Mouse (Mus musculus): ENCODE measurements around the gene Pde6d. TPM values are rescaled to one million over a fixed set of nuclear protein-coding genes. Genes with fewer than 3 reads are reported as not detected.

Gene Pde6d
- total RNA-seq (2021): 10 to 100 TPM; 52.1 to 53.6 TPM
- long read RNA-seq, experiment 1, transcript Pde6d-201 (5 exons, 1,159 nt): major isoform, 72 of 82 reads
- long read RNA-seq, experiment 1, partial matches to known transcripts: 0 of 82 reads
- long read RNA-seq, experiment 1, other reads (novel, unspliced or antisense): 9 of 82 reads
- long read RNA-seq, experiment 2, transcript Pde6d-201 (5 exons, 1,159 nt): major isoform, 53 of 59 reads
- long read RNA-seq, experiment 2, partial matches to known transcripts: 0 of 59 reads
- long read RNA-seq, experiment 2, other reads (novel, unspliced or antisense): 5 of 59 reads

DNA sequence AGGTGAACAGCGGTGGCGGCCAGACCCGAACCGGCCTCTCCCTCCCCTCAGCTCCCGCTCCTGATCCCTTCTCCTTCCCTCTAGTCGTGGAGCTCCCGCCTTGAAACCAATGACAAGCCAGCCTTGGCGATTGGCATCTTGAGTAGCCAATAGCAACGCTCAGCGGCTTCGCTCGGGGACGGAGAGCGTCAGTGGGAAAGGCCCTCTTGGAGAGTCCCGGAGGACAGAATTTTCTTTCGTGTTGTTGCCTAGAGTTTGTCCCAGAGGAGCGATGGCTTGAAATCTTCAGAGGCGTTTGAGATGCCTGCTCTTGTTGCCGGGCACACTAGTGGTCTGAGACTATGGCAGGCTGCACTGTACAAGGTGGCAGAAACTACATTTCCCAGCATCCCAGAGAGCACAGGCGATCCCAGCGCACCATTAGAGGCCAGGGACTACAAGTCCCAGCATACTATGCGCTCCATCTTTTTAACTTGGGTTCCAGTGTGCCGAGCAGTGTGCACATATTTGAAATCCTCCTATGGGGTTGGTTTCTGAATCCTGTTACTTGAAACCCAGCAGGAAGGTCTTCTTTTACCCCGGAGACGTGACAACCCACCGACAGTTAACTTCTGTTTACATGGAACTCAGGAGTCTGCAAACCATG, at the start of gene Pde6d, which contains the start of gene Cops7b:
TSS of gene Pde6d (minus strand) at position 179 of the 646 bp plus-strand sequence.
TSS of gene Cops7b (plus strand) at position 454 of the 646 bp plus-strand sequence.
- DNase-seq (ENCODE audit: low spot score in 2 of 2): peak; percentile 79 to 95

DNA sequence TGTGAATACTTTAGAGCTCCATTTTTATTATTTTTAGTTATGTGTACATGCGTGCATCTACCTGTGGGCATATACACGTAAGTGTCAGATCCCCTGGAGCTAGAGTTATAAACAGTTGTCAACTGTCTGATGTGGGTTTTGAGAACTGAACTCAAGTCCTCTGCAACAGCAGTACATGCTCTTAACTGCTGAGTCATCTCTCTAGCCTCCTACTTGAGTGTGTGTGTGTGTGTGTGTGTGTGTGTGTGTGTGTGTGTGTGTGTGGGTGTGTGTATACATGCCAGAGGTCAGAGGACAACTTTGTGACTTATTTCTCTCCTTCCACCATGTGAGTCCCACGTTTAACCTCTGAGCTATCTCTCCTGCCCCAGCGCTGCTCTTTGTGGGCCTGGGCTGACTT, 48.1 kb upstream of the Pde6d start:
- no peak for DNase-seq (ENCODE audit: low spot score in 2 of 2)

DNA sequence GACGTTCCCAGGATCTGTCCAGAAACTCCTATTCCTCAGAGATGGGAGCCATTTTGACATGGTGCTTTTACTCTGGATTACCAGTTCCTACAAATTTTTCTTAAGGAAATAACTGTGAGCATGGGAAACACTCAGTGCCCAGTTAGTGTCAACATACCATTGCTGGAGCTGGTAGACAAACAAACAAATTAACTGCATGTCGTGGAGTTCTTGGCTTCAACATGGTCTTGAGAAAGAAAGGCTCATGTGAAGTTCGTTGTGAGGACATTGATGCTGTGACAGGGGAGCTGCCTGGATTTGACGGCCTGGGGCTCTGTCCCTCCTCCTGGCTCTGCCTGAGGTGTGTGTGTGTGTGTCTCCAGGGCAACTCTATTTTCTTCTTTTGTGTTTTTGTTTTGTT, 47.5 kb upstream of the Pde6d start:
- no peak for DNase-seq (ENCODE audit: low spot score in 2 of 2)

DNA sequence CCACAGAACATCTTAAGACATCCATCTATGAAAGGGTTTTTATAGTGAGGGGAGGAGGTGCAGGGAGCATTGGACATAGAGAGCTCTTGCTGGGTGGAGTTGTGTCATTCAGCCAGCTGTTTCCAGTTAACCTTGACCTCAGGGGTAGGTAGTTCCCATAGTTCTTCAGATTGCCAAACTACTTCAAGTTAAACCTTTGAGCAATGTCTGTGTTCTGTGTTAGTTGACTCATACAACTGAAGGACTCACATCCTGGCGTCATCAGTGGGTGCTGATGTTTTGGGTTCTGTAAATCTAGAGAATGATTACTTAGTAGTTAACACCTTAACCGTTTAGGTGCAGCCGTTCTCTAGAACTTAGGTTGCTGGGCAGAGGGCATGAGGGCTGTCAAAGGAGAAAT, 45.8 kb upstream of the Pde6d start:
- DNase-seq (ENCODE audit: low spot score in 2 of 2): no peak

DNA sequence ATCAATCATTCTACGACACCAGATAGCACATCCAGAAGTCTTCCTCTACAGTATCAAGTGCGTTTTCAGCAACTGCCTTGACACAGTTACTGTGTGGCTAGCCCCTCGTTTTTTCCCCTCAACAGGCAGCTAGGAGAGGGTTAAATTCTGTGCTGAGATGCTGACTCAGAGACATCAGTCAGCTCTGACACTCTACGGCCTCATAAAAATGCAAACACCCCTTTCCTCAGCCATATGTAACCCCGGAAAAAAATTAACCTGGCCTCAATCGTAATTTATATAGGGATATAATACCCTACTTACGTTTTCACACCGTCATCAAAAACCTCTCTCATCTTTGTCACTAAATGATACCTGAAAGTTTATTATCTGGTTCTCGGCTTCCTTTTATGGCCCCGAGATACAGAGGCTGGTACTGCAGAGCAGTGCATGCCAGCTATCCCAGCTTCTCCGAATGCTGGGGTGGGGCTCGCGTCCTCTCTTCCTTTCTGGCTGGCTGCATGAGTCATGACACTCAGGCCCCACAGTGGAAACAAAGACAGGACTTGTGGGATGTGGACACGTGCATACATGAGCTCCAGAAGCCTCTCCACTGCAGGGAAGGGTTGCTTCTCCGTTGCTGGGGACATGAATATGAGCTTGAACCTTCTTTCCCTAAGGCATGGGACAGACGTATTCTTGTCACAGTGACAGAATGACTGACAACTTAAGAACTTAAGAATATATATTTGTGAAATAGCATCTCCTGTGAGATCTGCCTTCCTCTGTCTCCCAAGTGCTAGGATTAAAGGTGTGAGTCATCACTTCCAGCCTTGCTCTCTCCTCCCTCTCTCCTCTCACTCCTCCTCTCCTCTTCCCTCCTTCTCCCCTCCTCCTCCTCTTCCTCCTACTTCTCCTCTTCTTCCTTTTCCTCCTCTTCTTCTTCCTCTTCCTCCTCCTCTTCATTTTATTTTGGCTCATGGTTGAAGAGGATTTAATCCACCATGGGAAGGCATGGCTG, 40.9 kb upstream of the Pde6d start:
- DNase-seq (ENCODE audit: low spot score in 2 of 2): no peak

DNA sequence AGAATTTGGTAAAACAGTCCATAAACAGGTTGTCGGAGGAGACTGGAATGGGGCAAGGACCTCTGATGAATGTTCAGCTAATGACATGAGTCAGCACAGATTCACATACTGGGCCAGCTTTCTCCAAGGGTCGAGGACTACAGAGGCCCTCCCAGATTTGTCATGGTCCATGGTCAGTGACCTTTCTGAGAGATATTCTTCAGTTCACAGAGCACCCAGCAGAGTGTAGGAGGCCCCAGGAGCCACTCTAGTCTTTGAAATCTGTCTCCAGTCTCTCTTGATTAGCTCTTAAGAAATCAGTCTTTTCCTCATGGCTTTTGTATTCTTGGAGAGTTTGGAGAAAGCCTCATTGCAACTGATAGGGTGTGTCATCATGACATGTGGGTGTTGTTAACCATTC, 39.9 kb upstream of the Pde6d start:
- no peak for DNase-seq (ENCODE audit: low spot score in 2 of 2)

DNA sequence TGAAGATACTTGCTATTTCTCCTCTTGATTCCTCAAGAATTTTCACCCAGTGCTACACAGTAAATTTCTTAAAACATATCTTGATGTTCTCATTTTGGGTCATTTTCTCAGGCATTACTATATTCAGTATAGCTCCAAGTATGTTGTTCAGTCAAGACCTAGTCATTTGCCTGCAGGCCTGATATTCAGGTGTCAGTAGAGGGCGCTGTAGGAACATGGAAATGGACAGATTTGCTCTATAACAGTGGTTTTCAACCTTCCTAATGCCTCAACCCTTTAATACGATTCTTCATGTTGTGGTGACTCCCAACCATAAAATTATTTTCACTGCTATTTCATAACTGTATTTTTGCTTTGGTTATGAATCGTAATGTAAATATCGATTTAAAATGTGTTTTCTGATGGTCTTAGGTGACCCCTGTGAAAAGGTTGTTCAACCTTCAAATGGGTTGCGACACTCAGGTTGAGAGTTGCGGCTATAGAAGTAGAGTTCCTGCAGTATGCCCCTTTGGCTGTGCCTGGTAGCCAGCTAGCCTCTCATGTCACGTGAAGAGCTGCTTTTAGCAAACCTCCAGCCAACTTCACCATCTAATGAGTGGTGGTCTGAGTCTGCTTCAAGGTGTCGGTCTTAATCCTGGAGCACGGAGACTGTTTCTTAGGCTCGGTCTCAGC, 36.2 kb upstream of the Pde6d start:
- peak in 1 of 2 experiments; percentile 72 for DNase-seq (ENCODE audit: low spot score in 2 of 2)

DNA sequence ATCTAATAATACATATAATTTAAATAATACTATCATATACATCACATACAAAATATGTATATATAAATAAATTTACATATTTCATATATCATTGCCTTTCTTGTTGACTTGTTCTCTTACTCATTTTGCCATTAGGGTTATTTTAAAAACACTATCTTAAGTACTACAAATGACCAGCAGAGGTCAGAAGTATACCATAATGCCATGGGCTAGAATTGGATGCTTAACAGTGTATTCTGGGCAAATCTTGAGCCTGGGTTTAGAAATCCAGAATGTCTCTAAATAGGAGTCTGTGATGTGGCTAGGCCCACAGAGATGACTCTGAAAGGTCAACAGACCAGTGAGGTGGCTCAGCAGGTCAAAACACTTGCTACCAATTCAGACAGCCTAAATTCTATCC, 31.8 kb upstream of the Pde6d start:
- DNase-seq (ENCODE audit: low spot score in 2 of 2): no peak

DNA sequence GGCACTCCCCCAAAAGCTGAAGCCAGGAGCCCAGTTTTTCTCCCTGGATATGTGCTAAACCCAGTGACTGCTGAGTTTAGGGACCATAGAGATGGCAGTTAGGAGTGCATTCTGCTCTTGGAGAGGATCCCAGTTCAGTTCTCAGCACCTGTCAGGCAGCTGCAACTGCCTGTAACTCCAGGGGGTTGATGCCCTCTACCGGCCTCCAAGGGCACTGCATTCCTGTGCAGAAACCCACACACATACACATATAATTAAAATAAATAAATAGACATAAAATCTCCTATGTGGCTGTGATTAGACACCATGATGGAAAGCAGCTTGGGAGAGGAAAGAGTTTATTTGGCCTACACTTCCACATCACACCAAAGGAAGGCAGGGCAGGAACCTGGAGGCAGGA, 29.7 kb upstream of the Pde6d start:
- DNase-seq (ENCODE audit: low spot score in 2 of 2): no peak

DNA sequence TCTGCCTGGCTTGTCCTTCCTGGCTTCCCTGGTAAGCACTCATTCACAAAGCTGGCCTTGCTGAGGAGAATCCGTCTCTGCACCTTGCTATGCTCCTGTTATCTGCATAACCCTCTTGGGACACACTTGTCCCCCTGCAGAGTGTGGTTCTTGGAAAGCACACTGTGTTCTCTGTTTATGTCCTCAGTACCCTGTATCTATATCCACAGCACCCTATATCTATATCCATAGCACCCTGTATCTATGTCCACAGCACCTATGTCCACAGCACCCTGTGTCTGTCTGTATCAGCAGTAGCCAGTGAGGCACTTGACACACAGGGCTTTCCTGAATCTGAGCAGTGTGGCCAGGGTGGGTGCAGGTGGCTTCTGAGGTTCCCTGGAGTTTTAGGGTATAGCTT, 28.5 kb upstream of the Pde6d start:
- DNase-seq (ENCODE audit: low spot score in 2 of 2): no peak

DNA sequence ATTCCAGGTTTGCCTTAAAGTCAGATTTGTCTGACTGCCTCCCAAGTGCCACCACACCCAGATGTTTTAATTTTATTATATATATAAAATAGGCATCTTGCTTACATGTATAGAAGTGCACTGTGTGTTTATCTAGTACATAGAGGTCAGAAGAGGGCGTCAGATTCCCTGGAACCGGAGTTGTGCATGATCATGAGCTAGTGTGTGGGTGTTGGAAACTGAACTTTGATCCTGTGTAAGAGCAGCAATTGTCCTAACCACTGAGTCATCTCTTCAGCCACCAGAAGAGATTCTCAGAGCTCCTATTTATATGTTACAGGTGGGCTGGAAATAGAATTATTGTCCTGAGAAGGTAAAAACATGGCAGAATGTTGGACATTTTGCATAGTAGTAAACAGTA, 17.7 kb upstream of the Pde6d start:
- DNase-seq (ENCODE audit: low spot score in 2 of 2): no peak

DNA sequence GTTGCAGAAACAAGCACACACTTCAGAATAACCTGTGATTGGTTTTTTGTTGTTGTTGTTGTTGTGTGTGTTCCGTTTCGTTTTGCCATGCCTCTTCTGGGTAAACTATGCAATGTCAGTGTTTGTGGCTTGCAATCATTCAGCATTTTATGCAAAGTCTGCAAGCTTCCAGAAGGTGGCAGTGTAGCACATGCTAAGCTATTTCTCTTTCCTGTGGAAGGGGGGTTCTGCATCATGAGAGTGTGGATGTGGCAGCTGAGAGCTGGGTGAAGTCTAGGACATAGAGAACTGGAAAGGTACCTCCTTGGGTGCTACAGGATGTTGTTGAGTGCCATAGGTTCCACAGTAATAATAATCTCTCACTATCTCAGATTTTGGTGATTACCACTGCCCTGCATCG, 16.1 kb upstream of the Pde6d start:
- no peak for DNase-seq (ENCODE audit: low spot score in 2 of 2)

DNA sequence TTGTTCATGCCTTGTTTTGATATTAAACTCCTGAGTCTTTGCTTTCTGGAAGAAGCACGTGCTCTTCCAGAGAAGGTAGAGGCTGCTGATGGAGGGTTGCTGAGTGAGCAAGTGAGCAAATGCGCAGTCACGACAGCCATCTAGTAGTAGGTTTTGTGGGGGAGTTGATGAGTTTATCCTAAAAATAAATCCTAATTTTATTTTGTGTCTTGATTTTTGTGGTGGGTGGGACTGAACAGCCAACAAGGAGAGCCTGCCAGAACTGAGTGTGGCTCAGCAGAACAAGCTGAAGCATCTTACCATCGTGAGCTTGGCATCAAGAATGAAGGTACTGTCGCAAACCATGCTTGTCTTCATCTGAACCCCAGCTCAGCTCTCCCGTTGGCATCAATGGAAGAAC, 14.1 kb upstream of the Pde6d start:
- DNase-seq (ENCODE audit: low spot score in 2 of 2): no peak

DNA sequence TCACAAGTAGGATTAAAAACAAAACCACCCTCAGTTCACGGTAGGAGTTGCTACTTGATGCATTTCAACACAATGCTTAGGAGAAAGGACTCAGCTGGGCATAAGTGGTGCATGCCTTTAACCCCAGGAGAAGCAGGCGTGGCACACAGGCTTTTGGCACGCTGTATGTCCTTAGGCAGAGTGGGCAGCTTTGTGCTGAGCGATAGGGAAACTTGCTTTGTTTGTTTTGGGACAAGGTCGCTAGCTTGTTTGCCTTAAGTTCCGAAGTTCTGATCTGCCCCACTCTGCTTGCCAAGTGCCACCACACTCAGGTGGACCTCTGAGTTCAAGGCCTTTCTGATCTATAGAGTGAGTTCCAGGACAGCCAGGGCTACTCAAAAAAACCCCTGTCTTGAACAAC, 12.9 kb upstream of the Pde6d start:
- DNase-seq (ENCODE audit: low spot score in 2 of 2): no peak

DNA sequence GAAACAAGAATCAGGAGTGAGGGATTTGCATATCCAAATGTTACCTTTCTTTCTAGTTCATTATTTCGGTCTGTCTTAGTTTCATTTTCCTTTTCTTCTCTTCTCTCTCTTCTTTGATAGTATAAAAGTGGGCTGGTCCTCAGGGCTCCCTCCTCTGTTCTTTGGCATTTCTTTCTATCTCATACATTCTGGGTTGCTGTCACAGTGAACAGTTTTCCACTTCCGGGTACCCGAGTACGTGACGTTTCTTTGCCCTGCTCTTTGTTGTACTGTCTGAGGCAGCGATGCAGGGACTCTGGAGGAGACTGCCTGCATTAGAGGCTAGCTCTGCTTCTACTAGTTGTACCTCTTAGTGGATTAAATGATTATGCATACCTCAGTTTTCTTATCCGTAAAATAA, 12.1 kb upstream of the Pde6d start:
- DNase-seq (ENCODE audit: low spot score in 2 of 2): no peak

DNA sequence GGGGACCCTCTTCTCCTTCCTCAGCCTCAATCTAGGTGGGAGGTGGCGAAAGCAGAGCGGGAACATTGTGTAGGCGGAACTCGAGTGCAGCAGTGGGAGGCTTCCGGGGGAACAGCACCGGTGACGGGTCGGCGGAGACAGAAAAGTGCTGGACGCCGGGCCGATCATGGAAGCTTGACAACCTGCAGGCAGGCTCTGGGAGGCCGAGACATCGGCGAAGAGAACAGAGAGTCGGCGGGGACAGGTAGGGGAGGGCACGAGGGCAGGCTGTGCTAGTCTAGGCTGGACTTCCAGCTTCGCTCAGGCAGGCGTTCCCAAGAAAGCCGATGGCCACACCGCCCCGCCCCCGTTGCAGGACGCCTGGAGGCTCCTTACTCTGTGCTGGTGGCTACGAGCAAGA, 4.6 kb upstream of the Pde6d start:
- DNase-seq (ENCODE audit: low spot score in 2 of 2): peak; percentile 66 to 85

DNA sequence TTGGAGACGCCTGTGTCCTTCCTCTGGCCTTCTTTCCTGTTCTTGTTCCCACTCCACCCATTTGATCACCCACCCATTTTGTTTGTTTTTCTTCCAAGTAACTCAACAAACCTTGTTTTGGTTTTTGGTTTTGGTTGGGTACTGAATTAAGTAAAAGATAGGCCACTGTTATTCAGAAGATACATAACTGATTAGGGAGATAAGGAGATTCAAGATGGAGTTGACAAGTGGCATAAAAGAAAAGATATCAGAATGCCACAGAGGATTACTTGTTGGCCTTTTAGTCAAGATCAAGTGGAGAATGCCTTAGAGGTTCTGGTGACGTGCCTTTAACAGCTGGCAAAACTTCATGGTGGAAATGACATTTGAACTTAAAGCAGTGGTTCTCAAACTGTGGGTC, 1.3 kb upstream of the Pde6d start:
- DNase-seq (ENCODE audit: low spot score in 2 of 2): no peak

DNA sequence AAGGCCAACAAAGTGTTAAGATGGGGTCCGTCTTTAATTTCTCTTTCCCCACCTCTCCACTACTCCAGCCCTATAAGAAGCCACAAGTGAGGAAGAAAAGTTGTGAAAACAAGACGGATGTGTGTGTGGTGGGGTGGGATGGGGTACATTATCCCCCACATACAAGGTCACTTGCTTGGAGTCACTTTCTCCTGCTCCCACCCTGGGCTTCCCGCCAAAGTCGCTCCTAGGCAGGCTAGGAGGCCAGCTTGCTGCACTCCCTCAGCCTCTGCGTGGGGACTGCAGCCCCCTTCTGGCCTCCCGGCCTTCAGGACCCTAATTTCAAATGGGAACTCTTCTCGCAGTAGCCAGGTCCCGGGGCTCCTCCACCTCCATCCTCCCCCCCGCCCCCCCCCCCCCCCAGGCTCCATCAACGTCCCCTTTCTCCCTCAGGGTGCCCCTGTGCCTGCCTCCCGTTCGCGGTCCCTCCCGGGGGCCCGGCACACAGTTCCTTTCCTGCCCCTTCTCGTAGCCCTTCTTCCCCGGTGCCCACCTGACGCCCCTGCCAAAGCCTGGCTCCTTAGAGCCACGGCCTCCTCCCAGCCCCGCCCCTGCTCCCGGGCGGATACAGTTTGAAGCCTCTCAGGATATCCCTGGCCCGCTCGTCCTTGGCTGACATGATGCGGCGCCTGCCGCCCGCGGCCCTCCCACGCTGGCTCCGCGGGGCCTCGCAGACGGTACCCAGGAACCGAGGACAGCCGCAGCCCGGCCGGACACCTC, 558 bp downstream of the Pde6d start:
- DNase-seq (ENCODE audit: low spot score in 2 of 2): peak; percentile 30 to 34

DNA sequence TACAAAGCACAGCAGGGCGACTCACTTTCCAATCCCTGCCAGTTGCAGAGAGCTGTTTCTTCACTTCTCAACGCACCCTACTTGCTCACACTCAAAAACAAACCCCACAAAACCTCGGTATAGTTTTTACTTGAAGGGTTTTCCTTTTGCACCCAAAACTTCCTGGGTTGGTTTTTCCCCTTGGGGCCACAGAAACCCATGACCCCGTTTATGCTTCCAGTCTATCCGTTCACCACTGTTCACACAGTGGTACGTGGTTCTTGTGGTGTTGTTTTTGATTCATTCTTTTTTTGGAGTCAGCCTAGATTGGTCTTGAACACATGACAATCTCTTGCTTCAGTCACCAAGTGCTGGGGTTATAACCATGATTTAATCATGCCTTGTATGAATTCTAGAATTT, 2.0 kb downstream of the Pde6d start:
- DNase-seq (ENCODE audit: low spot score in 2 of 2): no peak

DNA sequence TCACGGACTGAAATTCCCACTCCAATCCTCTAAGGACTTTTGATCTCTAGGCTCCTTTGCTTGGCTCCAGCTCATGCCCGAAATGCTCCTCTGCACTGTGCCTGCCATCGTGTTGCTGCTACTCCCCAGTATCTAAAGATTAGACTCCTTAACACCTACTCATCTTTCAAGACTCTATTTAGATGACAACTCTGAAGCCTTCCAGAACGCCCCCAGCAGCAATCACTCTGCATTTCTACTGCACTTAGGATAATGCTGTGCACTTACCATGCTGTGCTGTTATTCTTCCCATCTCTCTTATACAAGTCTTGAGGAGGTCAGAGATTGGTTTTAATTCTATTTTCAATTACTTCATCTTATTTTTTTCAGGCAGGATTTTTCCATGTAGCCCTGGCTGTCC, 10.5 kb downstream of the Pde6d start:
- DNase-seq (ENCODE audit: low spot score in 2 of 2): no peak

DNA sequence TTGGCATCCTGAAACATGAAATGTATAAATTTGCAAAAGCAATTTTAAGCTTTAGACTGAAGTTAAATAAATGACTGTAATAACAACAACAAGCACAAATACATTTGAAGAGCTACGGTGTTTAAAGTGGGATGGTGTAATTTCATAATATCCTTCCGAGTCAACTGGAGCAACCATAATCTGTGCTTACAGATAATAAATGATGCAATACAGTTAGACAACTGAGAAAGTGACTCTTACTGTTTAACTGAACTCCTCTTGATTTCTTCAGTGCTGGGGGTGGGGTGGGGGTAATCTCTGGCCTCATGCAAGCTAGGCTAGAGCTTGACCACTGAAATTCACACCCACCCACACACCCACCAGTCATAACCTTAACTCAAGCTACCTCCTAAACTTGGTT, 11.0 kb downstream of the Pde6d start:
- no peak for DNase-seq (ENCODE audit: low spot score in 2 of 2)
